Mouse (Mus musculus) granulocyte monocyte progenitor cell, adult 5-6 weeks (primary cell): ENCODE measurements around the gene Ubac2. TPM values are rescaled to one million over a fixed set of nuclear protein-coding genes. Genes with fewer than 3 reads are reported as not detected.

Experiments used
- ATAC-seq: replicated peaks from 2 replicates; pipeline ENCODE4 v1.8.0; 2016; ENCODE audit warnings: mild to moderate bottlenecking, moderate TSS enrichment, inconsistent platforms; ENCODE audit not compliant: poor library complexity, severe bottlenecking
- total RNA-seq, 2 experiments: library from RNA; stranded (forward) in 1 of 2; stranded (reverse) in 1 of 2; fragments of 200-712, 200-1000 nt in 1 of 2; fragments of >200 nt in 1 of 2; fragmentation: Nextera tagmentation in 1 of 2; gene quantifications; 2 replicates each; pipeline ENCODE4 v1.2.3; 2014 to 2017

Ubac2 gene
- total RNA-seq, 2 experiments from 2014 or later = 23.6 to 34.1 TPM

- ATAC-seq = no peak
These were observed 68.3 kb downstream of the Ubac2 start for GRCm38 (mm10) chr14:121946728-121947127.

GRCm38 (mm10) chr14:121947201-121947760 is 68.9 kb downstream of the Ubac2 start:
- no peak for ATAC-seq

- no peak for ATAC-seq
These were observed 69.5 kb downstream of the Ubac2 start for GRCm38 (mm10) chr14:121947966-121948365.

- ATAC-seq = no peak
These were observed 71.0 kb downstream of the Ubac2 start for GRCm38 (mm10) chr14:121949436-121949835.

- ATAC-seq = peak; percentile 52
These were observed 71.5 kb downstream of the Ubac2 start for GRCm38 (mm10) chr14:121949897-121950296.

- no peak for ATAC-seq
These were observed 73.1 kb downstream of the Ubac2 start for GRCm38 (mm10) chr14:121951399-121952045.

- no peak for ATAC-seq
These were observed 73.6 kb downstream of the Ubac2 start for GRCm38 (mm10) chr14:121952046-121952400.

- no peak for ATAC-seq
These were observed 75.7 kb downstream of the Ubac2 start for GRCm38 (mm10) chr14:121954129-121954528.

GRCm38 (mm10) chr14:121954608-121955007 is 76.2 kb downstream of the Ubac2 start:
- no peak for ATAC-seq

GRCm38 (mm10) chr14:121955176-121955795 is 76.9 kb downstream of the Ubac2 start:
- no peak for ATAC-seq

GRCm38 (mm10) chr14:121956291-121956690 is 77.9 kb downstream of the Ubac2 start:
- 0 out of 2 replicates have a peak, but pooled peaks have one; percentile 21 for ATAC-seq

GRCm38 (mm10) chr14:121957176-121957871 is 78.9 kb downstream of the Ubac2 start:
- ATAC-seq = no peak

GRCm38 (mm10) chr14:121958041-121958750 is 79.8 kb downstream of the Ubac2 start:
- ATAC-seq = no peak

GRCm38 (mm10) chr14:121958751-121959537 is 80.5 kb downstream of the Ubac2 start:
- ATAC-seq = peak; percentile 72

- ATAC-seq = no peak
These were observed 81.1 kb downstream of the Ubac2 start for GRCm38 (mm10) chr14:121959538-121959980.

- ATAC-seq = no peak
These were observed 81.6 kb downstream of the Ubac2 start for GRCm38 (mm10) chr14:121960031-121960430.

GRCm38 (mm10) chr14:121960531-121960930 is 82.1 kb downstream of the Ubac2 start:
- no peak for ATAC-seq

- ATAC-seq = no peak
These were observed 82.6 kb downstream of the Ubac2 start for GRCm38 (mm10) chr14:121960997-121961396.

GRCm38 (mm10) chr14:121961496-121962127 is 83.2 kb downstream of the Ubac2 start:
- ATAC-seq = peak; percentile 54
